Mouse (Mus musculus) left cerebral cortex, adult 9 months (tissue): Measurements from ENCODE around the gene Glis2.

Source experiments
- DNase-seq, 2 experiments: peaks; one replicate each; pipeline ENCODE4 v3.0.0; 2022; ENCODE audit warnings: low spot score in 2 of 2

The Glis2 gene

GRCm38 (mm10) chr16:4656571-4657081 lies 62.1 kb downstream of the Glis2 start:
- no peak for DNase-seq

GRCm38 (mm10) chr16:4658781-4659245 lies 64.3 kb downstream of the Glis2 start:
- DNase-seq = peak in 1 of 2 experiments; percentile 62

GRCm38 (mm10) chr16:4659326-4659725 lies 64.8 kb downstream of the Glis2 start:
- no peak for DNase-seq

GRCm38 (mm10) chr16:4661605-4662004 lies 67.1 kb downstream of the Glis2 start:
- DNase-seq = no peak

- no peak for DNase-seq
Measured at GRCm38 (mm10) chr16:4663806-4664205, 69.3 kb downstream of the Glis2 start.

GRCm38 (mm10) chr16:4665726-4666125 lies 71.2 kb downstream of the Glis2 start:
- no peak for DNase-seq

- DNase-seq = peak in 1 of 2 experiments; percentile 88
Measured at GRCm38 (mm10) chr16:4667190-4667808, 72.8 kb downstream of the Glis2 start.

GRCm38 (mm10) chr16:4670317-4670716 lies 75.8 kb downstream of the Glis2 start:
- no peak for DNase-seq

GRCm38 (mm10) chr16:4674091-4674490 lies 79.6 kb downstream of the Glis2 start:
- DNase-seq = no peak
